Mouse (Mus musculus): ENCODE measurements at regions not wholly inside any gene's neighbourhood (a gene's known extent, or its start where the extent isn't known, plus 50 kb on each side); places are given as distances from the start of the nearest gene placed in this dataset. TPM values are rescaled to one million over a fixed set of nuclear protein-coding genes. Genes with fewer than 3 reads are reported as not detected.

- Histone ChIP-seq H3K4me3 (no peak overlapping the region), H3K27ac (no peak overlapping the region)
- TF ChIP-seq CTCF (IDR thresholded peaks at IDR 0.05) = no peak
- intact Hi-C loops (cut with DNase I) = no loop called here
- DNase-seq = no peak
Measured at GRCm38 (mm10) chr5:120373426-120373825, 58.1 kb upstream of the Lhx5 start.

Small RNAs in the stretch of these regions (microRNA-seq; reads per million reads assigned to microRNA genes)
- gene Gm26474 = not detected
